Mouse (Mus musculus) retina, adult 2 months (tissue): ENCODE measurements around the gene Rundc3a.
"Not testable (repeated sequence)": the region's sequence is repeated elsewhere in the genome, so short reads cannot be mapped to it uniquely, and the experiment has no call there.

ENCODE experiments used
- DNase-seq: peaks from one replicate; pipeline ENCODE4 v3.0.0-alpha.2; 2012; ENCODE audit warnings: low read depth, low spot score

The Rundc3a gene

DNA sequence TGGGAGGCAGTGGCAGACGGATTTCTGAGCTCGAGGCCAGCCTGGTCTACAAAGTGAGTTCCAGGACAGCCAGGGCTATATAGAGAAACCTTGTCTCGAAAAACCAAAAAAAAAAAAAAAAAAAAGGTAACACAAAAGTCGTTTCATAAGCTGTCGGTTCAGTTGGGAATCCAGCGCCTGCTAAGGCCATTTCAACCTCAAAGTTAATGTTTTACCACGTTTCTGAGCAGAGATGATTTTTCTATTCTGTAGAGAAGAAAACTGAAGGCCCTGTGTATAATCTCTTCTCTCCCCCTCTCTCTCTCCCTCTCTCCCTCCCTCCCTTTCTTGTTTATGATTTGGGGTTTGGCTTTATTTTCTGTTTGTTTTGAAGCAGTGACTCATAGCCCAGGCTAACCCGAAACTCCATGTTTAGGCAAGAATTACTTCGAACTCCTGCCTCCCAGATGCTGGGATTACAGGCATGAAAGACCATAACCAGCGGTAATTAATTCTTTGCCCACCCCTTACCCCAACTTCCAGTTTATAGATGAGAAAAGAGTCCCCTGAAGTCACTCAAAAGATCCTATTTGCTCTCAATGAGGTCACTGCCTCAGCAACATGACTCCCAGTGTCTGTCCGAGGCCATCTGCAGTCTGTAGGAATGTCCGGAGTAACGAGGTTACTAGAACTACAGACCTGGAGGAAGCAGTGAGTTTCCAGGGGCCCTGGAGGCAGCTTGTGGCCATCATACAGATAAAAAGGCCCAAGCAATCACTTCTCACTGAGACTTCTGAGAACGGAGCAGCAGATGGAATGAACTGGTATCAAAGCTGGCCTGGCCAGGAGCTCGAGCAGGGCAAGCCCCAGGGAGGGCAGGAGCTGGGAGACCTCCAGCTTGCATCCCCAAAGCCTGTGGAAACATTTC lies 15.9 kb downstream of the Rundc3a start:
- no peak for DNase-seq

DNA sequence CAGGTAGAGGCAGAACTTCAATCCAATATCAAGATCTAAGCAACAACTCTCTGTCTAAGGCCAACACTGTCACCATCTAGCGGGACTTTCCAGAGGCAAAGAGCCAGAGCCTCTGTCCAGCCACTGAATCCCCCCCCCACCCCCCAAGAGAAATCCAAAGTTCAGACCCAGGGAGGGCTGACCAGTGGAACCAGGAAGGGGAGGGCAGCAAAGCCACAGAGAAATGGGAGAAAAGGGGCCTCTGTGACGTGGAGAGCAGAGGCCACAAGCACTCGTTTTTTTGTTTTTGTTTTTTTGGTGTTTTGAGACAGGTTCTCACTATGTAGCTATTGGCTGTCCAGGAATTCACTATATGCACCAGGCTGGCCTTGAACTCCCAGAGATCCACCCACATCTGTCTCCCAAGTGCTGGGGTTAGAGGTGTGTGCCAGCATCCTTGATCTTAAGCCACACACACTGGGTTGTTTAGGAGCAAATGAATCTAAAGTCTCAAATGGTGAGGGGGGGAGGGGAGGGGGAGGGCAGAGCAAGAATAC lies 16.7 kb downstream of the Rundc3a start:
- DNase-seq = no peak

DNA sequence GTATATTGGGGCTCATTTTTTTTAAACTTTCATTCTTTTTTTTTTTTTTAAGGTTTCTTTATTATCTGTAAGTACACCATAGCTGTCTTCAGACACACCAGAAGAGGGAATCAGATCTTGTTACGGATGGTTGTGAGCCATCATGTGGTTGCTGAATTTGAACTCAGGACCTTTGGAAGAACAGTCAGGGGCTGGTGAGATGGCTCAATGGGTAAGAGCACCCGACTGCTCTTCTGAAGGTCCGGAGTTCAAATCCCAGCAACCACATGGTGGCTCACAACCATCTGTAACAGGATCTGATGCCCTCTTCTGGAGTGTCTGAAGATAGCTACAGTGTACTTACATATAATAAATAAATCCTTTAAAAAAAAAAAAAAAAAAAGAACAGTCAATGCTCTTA lies 17.1 kb downstream of the Rundc3a start:
- not testable (repeated sequence) for DNase-seq

DNA sequence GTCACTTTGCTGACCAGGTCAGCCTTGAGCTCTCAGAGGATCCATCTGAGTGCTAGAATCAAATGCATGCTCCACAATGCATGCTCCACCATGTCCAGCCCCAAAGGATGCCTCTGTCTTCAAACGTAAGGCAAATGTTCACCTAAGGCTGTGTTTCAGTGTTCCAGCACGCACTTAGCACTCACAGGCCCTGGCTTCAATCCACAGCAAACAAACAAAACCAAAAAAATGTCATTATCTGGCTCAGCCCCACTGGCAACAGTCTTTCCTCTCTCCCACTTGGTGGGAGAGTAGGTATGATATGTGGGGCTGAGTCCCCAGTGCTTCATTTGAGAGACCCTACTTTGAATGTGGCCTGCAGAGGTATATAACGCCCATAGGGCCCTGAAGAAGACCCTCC lies 17.9 kb downstream of the Rundc3a start:
- no peak for DNase-seq

DNA sequence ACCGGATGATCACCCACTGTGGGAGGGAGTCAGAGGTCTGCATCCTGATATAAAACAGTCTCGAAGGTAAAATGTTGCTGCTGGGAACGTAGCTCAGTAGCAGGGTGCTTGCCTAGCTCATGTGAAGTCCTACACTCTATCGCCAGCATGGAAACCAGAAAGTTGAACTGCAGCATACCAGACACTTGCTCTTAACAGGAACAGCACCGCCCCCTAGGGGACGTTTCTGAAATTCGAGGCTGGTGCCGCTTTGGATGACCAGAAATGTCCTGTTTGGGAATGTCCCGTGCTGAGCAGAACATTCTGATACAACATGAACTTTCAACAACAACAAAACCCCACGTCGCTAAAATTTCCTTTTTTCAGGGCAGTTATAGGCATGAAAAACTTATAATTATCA lies 18.5 kb downstream of the Rundc3a start:
- peak; percentile 72 for DNase-seq

DNA sequence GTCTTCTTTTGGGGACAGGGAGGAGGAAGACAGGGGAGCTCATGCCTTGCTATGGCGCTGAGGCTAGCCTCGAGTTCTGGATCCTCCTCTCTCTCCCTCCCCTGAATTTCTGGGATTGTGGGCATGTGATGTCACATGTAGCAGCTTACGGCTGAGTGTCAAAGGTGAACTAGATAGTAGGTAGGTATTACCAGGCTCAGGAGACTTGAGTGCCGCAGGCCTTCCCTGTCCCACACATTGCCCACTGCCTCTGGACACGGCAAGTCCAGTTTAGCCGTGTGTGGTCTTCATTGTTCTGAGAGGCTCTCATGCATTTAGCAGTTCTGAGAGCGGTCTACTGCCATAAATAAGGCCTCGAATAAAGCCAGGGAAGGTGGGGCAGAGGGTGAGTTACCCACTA lies 19.9 kb downstream of the Rundc3a start:
- no peak for DNase-seq

DNA sequence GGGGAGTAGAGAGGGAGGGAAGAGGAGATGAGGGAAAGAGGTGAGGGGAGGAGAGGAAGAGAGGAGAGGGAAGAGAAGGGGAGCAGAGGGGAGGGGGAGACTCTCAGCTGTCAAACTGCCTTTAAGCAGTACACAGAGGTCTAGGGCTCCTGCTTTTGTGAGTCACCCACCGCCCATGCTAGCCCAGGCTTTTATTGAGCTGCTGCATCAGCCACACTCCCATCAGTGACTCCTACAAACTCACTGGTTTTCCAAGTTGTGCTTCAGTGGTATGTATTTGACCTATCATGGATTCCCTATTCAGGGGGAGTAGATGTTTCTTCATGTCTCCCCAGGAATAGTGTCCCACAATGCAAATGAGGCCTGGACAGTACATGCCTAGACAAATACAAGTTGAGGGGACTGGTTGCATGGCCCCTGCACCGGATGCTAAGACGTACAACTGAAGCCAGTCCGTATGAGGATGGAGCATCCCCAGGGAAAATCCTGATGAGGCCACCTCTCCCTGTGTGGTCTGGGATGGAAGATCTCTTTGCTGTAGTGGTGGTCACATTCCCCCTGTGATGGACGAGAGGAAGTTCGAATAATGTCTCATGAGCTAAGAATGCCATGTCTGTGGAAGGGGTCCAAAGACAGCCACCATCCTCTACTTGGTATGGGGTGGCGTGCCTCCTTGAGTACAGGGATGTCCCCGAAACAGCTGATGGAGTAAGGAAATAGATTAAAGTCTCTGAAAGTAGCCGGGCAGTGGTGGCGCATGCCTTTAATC lies 22.0 kb downstream of the Rundc3a start:
- no peak for DNase-seq

DNA sequence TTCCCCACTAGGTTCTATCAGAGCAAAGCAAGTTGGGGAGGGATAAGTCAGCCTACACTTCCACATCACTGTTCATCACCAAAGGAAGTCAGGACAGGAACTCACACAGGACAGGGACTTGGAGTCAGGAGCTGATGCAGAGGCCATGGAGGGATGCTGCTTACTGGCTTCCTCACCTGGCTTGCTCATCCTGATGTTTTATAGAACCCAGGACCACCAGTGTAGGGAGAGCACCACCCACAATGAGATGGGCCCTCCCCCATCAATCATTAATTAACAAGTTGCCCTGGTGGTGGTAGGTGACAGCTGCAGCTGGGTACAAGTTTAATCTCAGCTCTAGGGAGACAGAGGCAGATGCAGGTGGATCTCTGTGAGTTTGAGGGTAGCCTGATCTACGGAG lies 24.0 kb downstream of the Rundc3a start:
- no peak for DNase-seq

DNA sequence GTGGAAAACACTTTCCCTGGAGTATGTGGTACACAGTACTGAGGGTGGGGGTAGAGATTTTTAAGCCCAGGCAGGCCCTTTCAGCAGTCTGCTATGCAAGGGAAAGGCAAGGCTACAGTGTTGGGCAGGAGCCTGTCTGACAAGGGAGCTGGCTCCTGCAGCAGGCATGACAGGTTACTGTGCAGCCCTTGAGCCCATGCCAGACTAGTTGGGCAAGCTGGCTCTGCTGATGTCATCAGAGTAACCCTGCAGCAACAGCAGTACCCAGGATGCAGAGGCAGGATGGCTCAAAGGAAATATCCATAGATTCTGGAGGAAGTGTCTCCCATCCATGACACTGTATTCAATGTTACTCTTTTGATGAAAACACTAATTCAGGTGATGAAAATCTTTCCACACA lies 25.7 kb downstream of the Rundc3a start:
- DNase-seq = no peak

DNA sequence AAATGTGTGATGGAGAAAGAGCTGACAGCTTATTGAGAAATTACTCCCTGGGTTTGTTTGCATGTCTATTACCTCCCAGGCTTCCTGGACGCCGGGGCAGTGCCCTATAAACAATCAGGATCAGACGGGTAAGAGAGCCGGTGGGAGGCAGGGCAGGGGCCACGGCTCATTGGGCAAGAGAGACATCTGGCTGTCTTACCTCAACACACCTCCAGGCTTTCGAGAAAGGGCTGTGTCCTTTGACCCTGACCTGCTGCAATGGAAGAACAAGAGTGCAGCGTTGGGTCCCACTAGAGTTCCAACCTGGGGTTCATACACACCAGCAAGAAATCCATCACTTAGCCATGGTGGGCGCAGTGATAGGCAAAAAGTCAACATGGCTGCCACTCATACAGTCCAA lies 28.4 kb downstream of the Rundc3a start:
- no peak for DNase-seq

DNA sequence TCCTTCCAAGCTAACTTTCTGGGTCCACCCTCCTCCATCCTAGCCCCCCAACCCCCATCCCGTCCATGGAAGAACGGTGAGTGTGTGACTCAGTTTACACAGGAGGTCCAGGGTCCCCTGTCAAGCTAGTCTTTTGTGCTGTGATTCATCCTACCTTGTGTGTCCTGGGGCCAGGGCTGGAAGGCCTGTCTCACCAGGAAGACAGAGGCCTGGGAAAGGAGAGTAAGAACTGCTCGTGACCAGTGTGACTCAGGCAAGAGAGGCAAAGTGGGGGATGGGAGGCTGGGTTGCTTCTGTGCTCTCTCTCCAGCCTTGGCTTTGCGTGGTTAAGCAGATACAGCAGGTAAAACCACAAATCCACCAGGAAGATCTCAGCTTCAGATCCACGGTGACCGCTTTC lies 31.5 kb downstream of the Rundc3a start:
- DNase-seq = no peak

DNA sequence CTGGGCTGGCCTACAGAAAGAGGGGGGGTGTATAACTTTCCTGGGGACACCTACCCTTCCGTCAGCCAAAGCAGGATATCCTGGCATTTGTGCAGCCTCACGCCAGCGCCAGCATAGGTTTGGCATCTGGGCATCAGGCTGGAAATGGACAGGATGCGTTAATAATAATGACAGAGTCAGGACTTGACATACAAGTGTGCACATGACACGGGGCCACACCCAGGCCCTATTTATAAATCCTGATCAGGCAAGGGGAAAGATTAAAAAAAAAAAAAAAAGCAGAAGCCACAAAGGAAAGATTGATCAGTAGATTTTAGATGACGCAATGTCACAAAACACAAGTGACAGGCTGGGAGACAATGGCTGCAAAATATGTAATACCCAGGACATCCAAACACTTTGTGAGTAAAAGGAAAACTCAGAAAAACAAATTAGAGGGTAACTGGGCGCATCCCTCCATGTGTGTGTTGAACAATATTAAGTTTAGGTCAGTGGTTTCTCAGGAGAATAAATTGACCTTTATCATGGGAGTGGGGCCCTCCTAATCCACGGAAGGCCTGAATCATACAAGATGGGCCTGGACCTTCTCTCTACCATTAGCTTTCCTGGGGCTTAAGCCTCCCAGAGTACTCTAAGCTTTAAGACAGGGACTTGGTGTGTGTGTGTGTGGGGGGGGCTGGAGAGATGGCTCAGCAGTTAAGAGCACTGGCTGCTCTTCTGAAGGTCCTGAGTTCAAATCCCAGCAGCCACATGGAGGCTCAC lies 32.5 kb downstream of the Rundc3a start:
- DNase-seq = no peak

DNA sequence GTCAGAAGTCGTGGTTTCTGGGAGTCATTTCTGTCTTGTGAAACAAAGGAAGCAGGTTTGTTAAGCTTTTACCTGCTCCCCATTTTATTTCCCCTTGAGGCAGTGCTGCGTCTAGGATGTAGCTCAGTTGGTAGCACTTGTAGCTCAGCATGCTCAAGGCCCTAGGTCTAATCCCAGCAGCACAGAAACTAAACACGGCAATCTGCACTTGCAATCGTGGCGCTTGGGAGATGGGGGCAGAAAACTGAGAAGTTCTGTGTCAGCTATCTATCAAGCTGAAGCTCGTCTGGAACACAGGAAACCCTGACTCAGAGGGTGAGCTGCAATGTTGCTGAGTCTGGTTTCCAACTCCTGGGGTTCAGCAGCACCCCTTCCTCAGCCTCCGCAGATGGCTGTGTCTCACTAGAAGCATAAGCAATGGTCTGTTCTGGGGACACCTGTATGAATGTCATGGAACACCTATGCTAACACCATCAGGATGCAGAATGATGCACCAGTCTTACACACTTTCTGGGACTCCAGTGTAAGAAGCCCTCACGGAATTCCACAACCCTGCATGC lies 35.9 kb downstream of the Rundc3a start:
- DNase-seq = no peak

DNA sequence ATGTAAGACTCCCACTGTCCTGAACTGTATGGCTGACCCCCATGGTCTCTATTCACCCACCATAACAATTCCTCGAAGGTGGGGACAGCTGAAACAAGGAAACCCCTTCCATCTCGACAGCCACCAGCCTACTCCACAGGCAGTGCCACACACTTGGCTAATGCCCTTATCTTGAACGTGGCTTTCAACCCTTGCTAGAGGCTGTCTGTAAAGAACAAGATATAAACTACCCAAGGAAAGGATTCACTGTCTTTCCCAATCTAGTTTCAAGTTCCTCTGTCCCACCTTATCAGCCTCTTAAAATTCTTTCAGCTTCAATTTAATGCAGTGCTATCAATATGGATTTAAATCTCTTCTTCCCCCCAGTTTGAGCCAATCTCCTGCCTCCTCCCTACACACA lies 36.3 kb downstream of the Rundc3a start:
- no peak for DNase-seq

DNA sequence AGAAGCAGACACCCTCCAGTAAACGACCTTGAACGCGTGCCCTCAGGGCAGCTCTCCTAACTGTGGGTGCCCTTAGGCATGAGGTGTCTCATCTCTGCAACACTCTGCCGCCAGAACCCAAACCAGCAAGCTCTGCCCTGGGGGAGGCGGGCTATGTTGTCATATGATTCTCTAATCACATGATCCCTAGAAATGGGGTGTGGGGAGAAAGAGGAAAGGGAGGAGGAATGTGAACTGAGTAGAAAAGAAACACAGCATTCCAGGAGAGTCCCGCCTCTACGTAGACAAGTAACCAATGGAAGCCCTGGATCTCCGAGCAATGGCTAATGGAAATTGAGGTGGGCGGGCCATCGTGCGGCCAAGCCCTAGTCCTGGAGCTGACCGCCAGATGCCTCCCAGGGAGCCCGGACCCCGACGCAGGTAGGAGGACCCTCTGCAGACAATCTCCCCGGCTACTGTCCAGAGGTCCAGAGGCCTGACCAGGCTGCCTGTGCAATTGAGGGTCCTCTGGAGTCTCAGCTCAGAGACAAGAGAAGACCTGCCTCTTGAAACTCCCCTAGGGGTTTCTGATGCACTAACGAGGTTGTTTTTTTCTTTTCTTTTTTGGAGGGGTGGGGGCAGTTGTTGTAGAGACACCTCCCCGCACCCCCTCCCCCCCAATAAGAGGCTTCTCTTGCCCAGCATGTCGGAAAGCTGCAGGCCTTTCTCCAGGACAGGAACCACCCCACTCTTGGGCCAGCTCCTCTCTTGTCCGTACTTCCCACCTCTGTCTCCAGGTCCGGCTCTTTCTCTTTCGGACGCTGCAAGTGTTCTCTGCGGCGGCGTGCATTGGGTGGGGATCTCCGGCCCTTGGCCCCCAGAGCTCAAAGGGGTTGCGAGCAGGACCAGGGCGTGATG lies 37.2 kb downstream of the Rundc3a start, which contains the start of gene Grn:
Grn (plus strand) TSS at position 195 of the 897 bp plus-strand sequence.
- DNase-seq = peak; percentile 82

DNA sequence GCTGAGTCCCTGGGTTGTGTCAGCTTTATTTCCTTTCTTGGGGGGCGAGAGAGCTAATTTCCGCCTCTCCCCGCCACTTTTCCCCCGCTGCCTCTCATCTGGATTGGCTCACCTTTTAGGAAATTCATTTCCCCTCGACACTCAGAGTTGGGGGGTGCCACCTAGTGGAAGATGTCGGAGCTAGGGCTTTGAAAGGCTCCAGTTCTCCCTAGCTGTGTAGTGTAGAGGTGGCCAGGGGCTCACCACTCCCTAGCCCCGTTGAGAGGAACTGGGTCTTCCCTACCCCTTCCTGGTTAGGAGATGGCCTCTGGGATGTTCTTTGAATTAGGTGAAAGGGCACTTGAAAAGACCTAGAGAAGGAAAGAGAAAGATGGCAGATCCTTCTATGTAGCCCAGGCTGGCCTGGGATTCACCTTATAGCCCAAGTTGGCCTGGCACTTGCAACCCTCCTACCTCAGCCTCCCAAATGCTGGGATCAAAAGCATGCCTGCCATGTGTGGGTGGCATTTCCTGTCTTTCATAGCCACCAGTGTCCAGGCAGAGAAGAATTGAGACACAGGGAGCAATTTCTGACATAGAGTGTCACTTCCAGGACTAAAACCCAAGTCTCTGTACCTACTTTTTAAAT lies 37.9 kb downstream of the Rundc3a start:
- no peak for DNase-seq

DNA sequence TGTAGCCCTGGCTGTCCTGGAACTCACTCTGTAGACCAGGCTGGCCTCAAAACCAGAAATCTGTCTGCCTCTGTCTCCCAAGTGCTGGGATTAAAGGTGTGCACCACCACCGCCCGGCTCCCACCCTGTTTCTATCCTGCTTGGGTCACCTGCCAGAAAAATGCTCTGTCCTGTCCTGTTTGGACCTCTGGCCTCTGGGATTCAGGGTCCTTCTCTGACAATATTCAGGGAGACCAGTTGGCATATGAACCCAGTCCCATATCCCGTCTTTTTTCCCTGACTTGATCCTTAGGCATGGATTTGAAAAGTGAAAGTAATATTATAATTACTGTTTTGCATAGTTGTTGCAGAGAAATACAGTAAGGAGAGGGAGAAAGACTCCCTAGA lies 38.5 kb downstream of the Rundc3a start:
- DNase-seq = no peak

DNA sequence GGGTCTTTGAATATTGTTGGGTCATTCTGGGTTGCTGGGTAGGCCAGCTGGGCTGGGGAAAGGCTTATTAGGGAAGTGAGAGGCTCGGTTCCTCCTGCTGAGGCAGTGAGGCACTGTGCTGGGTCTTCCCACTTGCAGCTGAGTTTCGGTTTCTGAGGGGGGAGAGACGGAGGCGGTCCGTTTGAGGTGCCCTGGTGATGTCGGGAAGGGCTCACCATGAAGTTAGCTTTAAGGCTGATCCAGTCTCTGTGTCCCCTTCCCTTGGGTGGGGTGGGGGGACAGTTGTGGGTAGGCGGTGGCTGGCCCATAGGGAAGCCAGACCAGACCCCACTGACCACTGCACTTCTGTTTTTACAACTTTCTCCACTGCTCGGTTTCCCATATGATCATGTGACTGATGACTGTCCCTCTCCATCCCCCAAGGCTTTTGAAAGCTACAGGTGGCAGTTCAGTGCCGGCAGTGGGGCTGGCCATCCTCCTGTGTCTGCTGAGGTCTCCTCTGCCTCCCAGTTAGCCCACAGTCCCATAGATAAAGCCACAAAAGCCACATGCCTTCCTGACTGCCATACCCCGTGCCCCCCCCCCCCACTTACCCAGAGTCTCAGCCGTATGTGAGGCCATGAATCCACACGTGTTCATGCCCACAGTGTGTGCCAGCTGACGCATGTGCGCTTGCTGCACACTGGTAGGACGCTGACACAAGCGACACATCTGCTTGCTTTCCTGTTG lies 39.1 kb downstream of the Rundc3a start:
- no peak for DNase-seq

DNA sequence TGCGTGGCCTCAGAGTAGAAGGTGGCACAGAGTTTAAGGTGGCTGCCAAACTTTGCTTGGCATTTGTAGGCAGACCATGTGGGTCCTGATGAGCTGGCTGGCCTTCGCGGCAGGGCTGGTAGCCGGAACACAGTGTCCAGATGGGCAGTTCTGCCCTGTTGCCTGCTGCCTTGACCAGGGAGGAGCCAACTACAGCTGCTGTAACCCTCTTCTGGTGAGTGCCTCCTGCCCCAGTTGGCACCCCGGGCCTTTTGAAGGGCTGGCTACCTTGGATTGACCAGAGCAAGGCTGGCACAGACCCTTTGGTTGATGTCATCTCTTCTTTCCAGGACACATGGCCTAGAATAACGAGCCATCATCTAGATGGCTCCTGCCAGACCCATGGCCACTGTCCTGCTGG lies 39.7 kb downstream of the Rundc3a start:
- DNase-seq = no peak
